Comparison of ENCODE assay signal across 8 mouse cellular contexts in the genomic region with DNA sequence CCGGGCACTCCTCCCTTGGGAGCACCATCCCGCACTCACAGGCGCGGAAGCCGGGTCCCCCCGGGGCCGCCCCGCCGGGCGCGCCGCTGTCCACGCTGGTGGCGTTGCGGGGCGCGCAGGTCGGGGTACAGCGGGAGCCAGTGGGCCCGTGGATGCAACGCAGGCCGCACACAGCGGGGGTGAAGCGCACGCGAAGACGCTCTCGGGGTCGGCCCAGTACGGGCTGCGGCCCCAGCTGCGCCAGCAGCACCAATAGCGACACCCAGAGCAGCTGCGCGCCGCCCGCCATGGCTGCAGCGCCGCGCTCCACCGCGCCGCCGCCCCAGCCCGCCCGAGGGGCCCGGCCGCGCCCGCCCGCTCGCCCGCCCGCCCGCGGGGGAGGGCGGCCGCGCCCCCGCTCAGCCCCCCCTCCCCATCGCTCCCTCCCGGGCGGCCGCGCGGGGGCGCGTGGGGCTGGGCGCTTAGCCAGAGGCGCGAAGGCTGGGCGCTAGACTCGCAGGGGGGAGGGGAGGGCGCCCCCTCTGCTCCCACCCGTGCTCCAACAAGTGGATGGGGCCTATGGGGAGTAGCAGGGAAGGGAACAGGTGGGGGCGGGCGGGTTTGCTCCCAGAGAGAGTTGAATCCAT. TPM values are rescaled to one million over a fixed set of nuclear protein-coding genes. Genes with fewer than 3 reads are reported as not detected.
A peak's percentile ranks its signal among the peaks of the same experiment; 100 is the strongest.
DNase-seq lines count a peak whose midpoint lies in the region; ATAC-seq and TF ChIP-seq lines count a peak whose summit lies in the region.

No protein-coding gene starts in this region.

- no peak for ATAC-seq in forebrain, embryonic 14.5 days
- no peak for ATAC-seq in intestine, embryonic 15.5 days

- no peak for TF ChIP-seq CTCF in cerebellum, adult 2 months (IDR thresholded peaks at IDR 0.05; ENCODE audit: borderline replicate concordance, insufficient read depth, low read depth, low read length)

- peak; percentile 41 for DNase-seq in adrenal gland, postnatal 10 days
- DNase-seq in adrenal gland, postnatal 14 days, result no peak
- DNase-seq in CD4-positive helper T cell, adult 2 months (ENCODE audit: low read depth, low spot score), result peak; percentile 29
- DNase-seq in forebrain, embryonic 14.5 days (ENCODE audit: low spot score), result no peak
- DNase-seq in midbrain, embryonic 10.5 days (ENCODE audit: low spot score), result peak; percentile 41
- no peak for DNase-seq in embryo, embryonic 9.5 days (ENCODE audit: extremely low spot score)
- no peak for DNase-seq in cerebellum, adult 2 months

- TF ChIP-seq POLR2A in cerebellum, adult 2 months (IDR thresholded peaks at IDR 0.05; ENCODE audit: borderline replicate concordance, insufficient read depth, low read length), result no peak

- H3K9me3 ChIP-seq in forebrain, embryonic 14.5 days (replicated peaks; ENCODE audit: control insufficient read depth, low read length), result no peaks in the 10 kb centered on the region
- H3K9me3 ChIP-seq in intestine, embryonic 15.5 days, result no peaks in the 10 kb centered on the region
- no peaks in the 10 kb centered on the region for H3K9me3 ChIP-seq in midbrain, embryonic 10.5 days (replicated peaks)

- 2% methylated on average over 30 of the region's 77 CpGs for WGBS in forebrain, embryonic 14.5 days
- WGBS in intestine, embryonic 15.5 days, result 1% methylated on average over 57 of the region's 77 CpGs
- under 1% methylated on average over 67 of the region's 77 CpGs for WGBS in midbrain, embryonic 10.5 days
- WGBS in cerebellum, adult 2 months, result under 1% methylated on average over 50 of the region's 77 CpGs

- H3K4me3 ChIP-seq in forebrain, embryonic 14.5 days (ENCODE audit: low read depth, low read length), result peak overlapping the region; percentile 44
- H3K4me3 ChIP-seq in intestine, embryonic 15.5 days (replicated peaks), result peak overlapping the region; percentile 64
- H3K4me3 ChIP-seq in midbrain, embryonic 10.5 days, result peak overlapping the region; percentile 57
- no peak overlapping the region for H3K4me3 ChIP-seq in cerebellum, adult 2 months (replicated peaks; ENCODE audit: insufficient read depth, low read depth, low read length)

- H3K27ac ChIP-seq in forebrain, embryonic 14.5 days (ENCODE audit: low read depth, low read length), result no peak overlapping the region; the same call in 1 of the 2 replicates
- peak overlapping the region; percentile 91 for H3K27ac ChIP-seq in intestine, embryonic 15.5 days
- H3K27ac ChIP-seq in midbrain, embryonic 10.5 days (replicated peaks), result peak overlapping the region; percentile 69; the same call in 1 of the 2 replicates
- H3K27ac ChIP-seq in cerebellum, adult 2 months (ENCODE audit: insufficient read depth, low read length), result no peak overlapping the region

- H3K4me1 ChIP-seq in forebrain, embryonic 14.5 days (ENCODE audit: control insufficient read depth, insufficient read depth, low read length), result peaks cover 13% of the 10 kb centered on the region
- peaks cover 66% of the 10 kb centered on the region for H3K4me1 ChIP-seq in intestine, embryonic 15.5 days (replicated peaks)
- H3K4me1 ChIP-seq in midbrain, embryonic 10.5 days, result peaks cover 86% of the 10 kb centered on the region
- peaks cover 10% of the 10 kb centered on the region for H3K4me1 ChIP-seq in cerebellum, adult 2 months (ENCODE audit: control insufficient read depth, insufficient read depth, low read length)

- H3K4me2 ChIP-seq in forebrain, embryonic 14.5 days (ENCODE audit: low read length), result peak overlapping the region; percentile 84
- H3K4me2 ChIP-seq in intestine, embryonic 15.5 days (replicated peaks), result peak overlapping the region; percentile 92

- peaks cover 66% of the 10 kb centered on the region for H3K27me3 ChIP-seq in forebrain, embryonic 14.5 days (replicated peaks; ENCODE audit: control insufficient read depth, insufficient read depth, low read length)
- H3K27me3 ChIP-seq in intestine, embryonic 15.5 days (replicated peaks), result peaks cover 47% of the 10 kb centered on the region
- H3K27me3 ChIP-seq in midbrain, embryonic 10.5 days (ENCODE audit: low read depth, poor library complexity, severe bottlenecking), result peaks cover 100% of the 10 kb centered on the region
- H3K27me3 ChIP-seq in cerebellum, adult 2 months (ENCODE audit: control insufficient read depth, insufficient read depth, low read length), result peaks cover 8% of the 10 kb centered on the region; the same call in 1 of the 2 replicates

- H3K9ac ChIP-seq in forebrain, embryonic 14.5 days (ENCODE audit: low read length), result peak overlapping the region; percentile 63
- H3K9ac ChIP-seq in intestine, embryonic 15.5 days, result peak overlapping the region; percentile 87

- no peaks in the 10 kb centered on the region for H3K36me3 ChIP-seq in forebrain, embryonic 14.5 days (ENCODE audit: control insufficient read depth, insufficient read depth, low read length)
- no peaks in the 10 kb centered on the region for H3K36me3 ChIP-seq in intestine, embryonic 15.5 days
- no peaks in the 10 kb centered on the region for H3K36me3 ChIP-seq in midbrain, embryonic 10.5 days

RNA-seq across cellular contexts. Expression of a gene that starts 4.1 kb away (rescaled TPM):
- total RNA-seq in adrenal gland, postnatal 10 days (2021), result 100 to 1,000 TPM; 107 to 111 TPM
- total RNA-seq in adrenal gland, postnatal 14 days (2021), result 122 and 126 TPM in 2 replicates
- 8.0 and 11.0 TPM in 2 replicates for polyA plus RNA-seq in forebrain, embryonic 14.5 days (2014; fragmentation: Nextera tagmentation; extraction: Ambion mirVana)
- 75.9 and 92.8 TPM in 2 replicates for polyA plus RNA-seq in intestine, embryonic 15.5 days (2015; fragmentation: Nextera tagmentation; extraction: Ambion mirVana)
- polyA plus RNA-seq in midbrain, embryonic 10.5 days (2016; fragmentation: Nextera tagmentation; extraction: Ambion mirVana), result 7.0 and 9.0 TPM in 2 replicates
- 26.9 and 28.2 TPM in 2 replicates for polyA plus RNA-seq in cerebellum, adult 2 months (2012; rRNA removed)

RNA-seq across cellular contexts. Expression of a gene that starts 22.4 kb away (rescaled TPM):
- total RNA-seq in adrenal gland, postnatal 10 days (2021), result 10 to 100 TPM; 19.6 to 22.9 TPM
- 16.1 and 26.1 TPM in 2 replicates for total RNA-seq in adrenal gland, postnatal 14 days (2021)
- 52.4 and 66.4 TPM in 2 replicates for polyA plus RNA-seq in forebrain, embryonic 14.5 days (2014; fragmentation: Nextera tagmentation; extraction: Ambion mirVana)
- polyA plus RNA-seq in intestine, embryonic 15.5 days (2015; fragmentation: Nextera tagmentation; extraction: Ambion mirVana), result 35.0 and 35.5 TPM in 2 replicates
- 71.7 and 77.2 TPM in 2 replicates for polyA plus RNA-seq in midbrain, embryonic 10.5 days (2016; fragmentation: Nextera tagmentation; extraction: Ambion mirVana)
- 41.6 and 43.7 TPM in 2 replicates for polyA plus RNA-seq in cerebellum, adult 2 months (2012; rRNA removed)

RNA-seq across cellular contexts. Expression of a gene that starts 23.8 kb away (rescaled TPM):
- total RNA-seq in adrenal gland, postnatal 10 days (2021), result 1 to 10 TPM in 1 of 2 experiments, not detected in 1; 2.5 TPM
- 1.8 TPM in 2 replicates for total RNA-seq in adrenal gland, postnatal 14 days (2021)
- 0.38 TPM in 1 of 2 replicates, not detected in the other for polyA plus RNA-seq in forebrain, embryonic 14.5 days (2014; fragmentation: Nextera tagmentation; extraction: Ambion mirVana)
- 1.8 TPM in 1 of 2 replicates, not detected in the other for polyA plus RNA-seq in intestine, embryonic 15.5 days (2015; fragmentation: Nextera tagmentation; extraction: Ambion mirVana)
- 0.48 and 0.82 TPM in 2 replicates for polyA plus RNA-seq in midbrain, embryonic 10.5 days (2016; fragmentation: Nextera tagmentation; extraction: Ambion mirVana)
- 0.38 TPM in 1 of 2 replicates, not detected in the other for polyA plus RNA-seq in cerebellum, adult 2 months (2012; rRNA removed)

Comparison
In these comparisons a context has a peak if more than half of its experiments do, and no peak if none do; other contexts are left out.
1. DNase-seq: peak in adrenal gland, postnatal 10 days (single experiment), CD4-positive helper T cell, adult 2 months (single experiment) and midbrain, embryonic 10.5 days (single experiment); none in adrenal gland, postnatal 14 days (single experiment), forebrain, embryonic 14.5 days (single experiment), embryo, embryonic 9.5 days (single experiment) and cerebellum, adult 2 months (0 of 2).
2. H3K27ac ChIP-seq: peak in intestine, embryonic 15.5 days (single experiment) and midbrain, embryonic 10.5 days (single experiment); none in forebrain, embryonic 14.5 days (single experiment) and cerebellum, adult 2 months (single experiment).